37 mouse cellular contexts compared by ENCODE assay signal in the genomic region with DNA sequence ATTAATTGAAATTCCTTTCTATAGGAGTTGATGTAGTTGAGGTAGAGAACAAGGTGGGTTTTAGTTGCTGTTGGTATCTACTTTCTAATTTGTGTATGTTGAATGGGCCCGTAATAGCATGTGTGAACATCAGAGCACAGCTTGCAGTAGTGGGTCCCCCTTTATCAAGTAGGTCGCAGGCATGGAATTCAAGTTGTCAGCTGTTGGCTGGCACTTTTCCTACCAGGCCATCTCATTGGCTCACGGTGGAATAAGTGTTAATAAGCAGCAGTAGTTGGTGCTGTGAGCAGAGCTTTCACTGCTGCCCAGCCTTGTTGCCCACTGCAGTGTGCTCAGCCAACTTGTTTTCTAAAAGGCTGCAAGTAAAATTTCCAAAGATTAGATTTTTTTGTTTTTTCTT. TPM values are rescaled to one million over a fixed set of nuclear protein-coding genes. Genes with fewer than 3 reads are reported as not detected.
"Had no signal": no experiment of that assay in that cellular context is flagged by ENCODE, and none has a peak within 500 bp of the region (broad histone marks: within the 10 kb centered on the region; RNA-seq: fewer than 3 reads in every experiment).

No protein-coding gene starts in this region.

- H3K4me1 ChIP-seq: heart, embryonic 10.5 days; heart, embryonic 12.5 days; heart, embryonic 13.5 days; heart, embryonic 15.5 days; hindbrain, embryonic 10.5 days; hindbrain, embryonic 12.5 days; hindbrain, embryonic 13.5 days; hindbrain, embryonic 15.5 days; intestine, embryonic 15.5 days; kidney, embryonic 15.5 days had no signal

- H3K4me3 ChIP-seq: heart, adult 2 months; heart, embryonic 10.5 days; heart, embryonic 12.5 days; heart, embryonic 13.5 days; heart, embryonic 15.5 days; hindbrain, embryonic 10.5 days; hindbrain, embryonic 12.5 days; hindbrain, embryonic 13.5 days; hindbrain, embryonic 15.5 days; intestine, embryonic 15.5 days; kidney, embryonic 15.5 days; layer of hippocampus, adult 2 months had no signal

- H3K9ac ChIP-seq: heart, embryonic 12.5 days; heart, embryonic 13.5 days; heart, embryonic 15.5 days; hindbrain, embryonic 12.5 days; hindbrain, embryonic 13.5 days; hindbrain, embryonic 14.5 days; hindbrain, embryonic 15.5 days; intestine, embryonic 15.5 days; kidney, embryonic 15.5 days had no signal

- H3K9me3 ChIP-seq: heart, embryonic 10.5 days; heart, embryonic 12.5 days; heart, embryonic 13.5 days; heart, embryonic 15.5 days; hindbrain, embryonic 10.5 days; hindbrain, embryonic 12.5 days; hindbrain, embryonic 13.5 days; hindbrain, embryonic 15.5 days; intestine, embryonic 15.5 days; kidney, embryonic 15.5 days had no signal

- H3K27me3 ChIP-seq: heart, embryonic 12.5 days; heart, embryonic 13.5 days; heart, embryonic 15.5 days; hindbrain, embryonic 12.5 days; hindbrain, embryonic 13.5 days; hindbrain, embryonic 15.5 days; intestine, embryonic 15.5 days; kidney, embryonic 15.5 days had no signal

- H3K27ac ChIP-seq: heart, adult 2 months; heart, embryonic 10.5 days; heart, embryonic 13.5 days; heart, embryonic 15.5 days; hindbrain, embryonic 10.5 days; hindbrain, embryonic 12.5 days; hindbrain, embryonic 13.5 days; hindbrain, embryonic 14.5 days; hindbrain, embryonic 15.5 days; hindbrain, postnatal 0 days; intestine, embryonic 15.5 days; kidney, embryonic 15.5 days; kidney, postnatal 0 days; layer of hippocampus, adult 2 months had no signal

- H3K4me2 ChIP-seq: heart, embryonic 11.5 days; heart, embryonic 12.5 days; heart, embryonic 13.5 days; heart, embryonic 15.5 days; hindbrain, embryonic 12.5 days; hindbrain, embryonic 13.5 days; hindbrain, embryonic 14.5 days; hindbrain, embryonic 15.5 days; intestine, embryonic 15.5 days; kidney, embryonic 15.5 days had no signal

- DNase-seq: heart, adult 2 months; heart, postnatal 10 days; heart, postnatal 14 days; heart, postnatal 36 days; heart, postnatal 4 days; kidney, adult 11 months; kidney, adult 18-20 months; kidney, adult 2 months; kidney, adult 8-10 months; kidney, adult 9 months; kidney, postnatal 10 days; kidney, postnatal 14 days; kidney, postnatal 25 days; kidney, postnatal 36 days; kidney, postnatal 4 days; layer of hippocampus, adult 9-11 months; layer of hippocampus, postnatal 36 days had no signal

- ATAC-seq: hindbrain, embryonic 16.5 days; hindbrain, postnatal 0 days; inflammation-experienced regulatory T-cells, adult 6 months; intestine, embryonic 15.5 days; intestine, embryonic 16.5 days; intestine, postnatal 0 days had no signal

RNA-seq across cellular contexts. Expression of a gene that starts 10.4 kb away (rescaled TPM):
- total RNA-seq: hematopoietic stem cell, adult 5-6 weeks had no signal
